Mouse (Mus musculus) hindbrain, embryonic 14.5 days (tissue): ENCODE results near the gene Mrvi1. TPM values are rescaled to one million over a fixed set of nuclear protein-coding genes. Genes with fewer than 3 reads are reported as not detected.

Experiments
- ATAC-seq: fragments of 200-750 bp; cut with Nextera tagmentation; 2 replicates; pipeline ENCODE4 v1.8.0; 2017; ENCODE audit warnings: moderate number of reproducible peaks, mild to moderate bottlenecking, moderate TSS enrichment, moderate library complexity; ENCODE audit not compliant: low FRiP score
- DNase-seq: peaks from one replicate; pipeline ENCODE4 v3.0.0-alpha.2; 2015; ENCODE audit warnings: low spot score
- H3K27ac ChIP-seq: fragments of 300-500 bp; sonication (generic); 2 replicates; pipeline ENCODE4 v1.5.1; 2014; ENCODE audit warnings: mild to moderate bottlenecking, moderate library complexity
- H3K27me3 ChIP-seq: fragments of 300-500 bp; sonication (generic); 2 replicates; pipeline ENCODE4 v1.6.1; 2014; ENCODE audit warnings: mild to moderate bottlenecking, low read length, mixed read lengths; ENCODE audit not compliant: control insufficient read depth, insufficient read depth
- H3K36me3 ChIP-seq: fragments of 300-500 bp; sonication (generic); replicated peaks from 2 replicates; pipeline ENCODE4 v1.6.1; 2014; ENCODE audit not compliant: control insufficient read depth, insufficient read depth
- H3K4me1 ChIP-seq: fragments of 300-500 bp; sonication (generic); replicated peaks from 2 replicates; pipeline ENCODE4 v1.6.1; 2014; ENCODE audit warnings: antibody characterized with exemption, low read length, mixed read lengths; ENCODE audit not compliant: control insufficient read depth, insufficient read depth
- H3K4me2 ChIP-seq: fragments of 300-500 bp; sonication (generic); replicated peaks from 2 replicates; pipeline ENCODE4 v1.6.1; 2014; ENCODE audit warnings: mild to moderate bottlenecking, moderate library complexity
- H3K4me3 ChIP-seq: fragments of 300-500 bp; sonication (generic); replicated peaks from 2 replicates; pipeline ENCODE4 v1.5.1; 2014; ENCODE audit warnings: mild to moderate bottlenecking, low read length
- H3K9ac ChIP-seq: fragments of 300-500 bp; sonication (generic); 2 replicates; pipeline ENCODE4 v1.6.1; 2014
- H3K9me3 ChIP-seq: fragments of 300-500 bp; sonication (generic); 2 replicates; pipeline ENCODE4 v1.6.1; 2016; ENCODE audit warnings: low read length; ENCODE audit not compliant: control insufficient read depth
- WGBS: fragments of 180-500 bp; shearing (Covaris S2); extraction: QIAGEN DNeasy Blood & Tissue Kit; methylation state at CpG from one replicate; pipeline ENCODE4 v1.1.7; 2014; 5-methylcytosine and 5-hydroxymethylcytosine counted together
- polyA plus RNA-seq: library from polyadenylated mRNA; unstranded; fragments of >200 nt; fragmentation: Nextera tagmentation; extraction: Ambion mirVana; gene quantifications from 2 replicates; pipeline ENCODE4 v1.2.1, GENCODE M21; 2014

Mrvi1 gene
- polyA plus RNA-seq, 1 experiment from 2014 or later, result 1.8 TPM

GRCm38 (mm10) chr7:110833024-110833423 lies 149.2 kb downstream of the Mrvi1 start:
- Histone ChIP-seq H3K9me3 (no peaks in the 10 kb centered on the region), H3K27me3 (no peaks in the 10 kb centered on the region), H3K4me2 (no peak overlapping the region), H3K4me3 (no peak overlapping the region), H3K9ac (no peak overlapping the region), H3K4me1 (no peaks in the 10 kb centered on the region), H3K27ac (no peak overlapping the region), H3K36me3 (peaks cover 33% of the 10 kb centered on the region)
- WGBS, result 94% methylated on average over 1 of the region's 1 CpGs
- ATAC-seq, result no peak
- no peak for DNase-seq

- H3K4me3 ChIP-seq, result no peak overlapping the region
- 89% methylated on average over 8 of the region's 8 CpGs for WGBS
- H3K27me3 ChIP-seq, result no peaks in the 10 kb centered on the region
- H3K27ac ChIP-seq, result no peak overlapping the region
- ATAC-seq (no peak), DNase-seq (no peak)
- H3K9ac ChIP-seq, result no peak overlapping the region
- no peaks in the 10 kb centered on the region for H3K4me1 ChIP-seq
- H3K36me3 ChIP-seq, result peaks cover 24% of the 10 kb centered on the region
- no peak overlapping the region for H3K4me2 ChIP-seq
- no peaks in the 10 kb centered on the region for H3K9me3 ChIP-seq
These were observed 158.0 kb downstream of the Mrvi1 start for GRCm38 (mm10) chr7:110823995-110824953.

GRCm38 (mm10) chr7:110823593-110823992 lies 158.7 kb downstream of the Mrvi1 start:
- Histone ChIP-seq H3K4me3 (no peak overlapping the region), H3K36me3 (peaks cover 24% of the 10 kb centered on the region), H3K27me3 (no peaks in the 10 kb centered on the region), H3K4me1 (no peaks in the 10 kb centered on the region), H3K27ac (no peak overlapping the region), H3K9me3 (no peaks in the 10 kb centered on the region), H3K9ac (no peak overlapping the region), H3K4me2 (no peak overlapping the region)
- ATAC-seq (no peak), DNase-seq (no peak)
- WGBS, result 80% methylated on average over 4 of the region's 4 CpGs

- no peak overlapping the region for H3K4me3 ChIP-seq
- 92% methylated on average over 8 of the region's 8 CpGs for WGBS
- H3K36me3 ChIP-seq, result peaks cover 24% of the 10 kb centered on the region
- no peaks in the 10 kb centered on the region for H3K27me3 ChIP-seq
- ATAC-seq, result no peak
- no peak overlapping the region for H3K4me2 ChIP-seq
- no peaks in the 10 kb centered on the region for H3K9me3 ChIP-seq
- no peaks in the 10 kb centered on the region for H3K4me1 ChIP-seq
- no peak overlapping the region for H3K27ac ChIP-seq
- no peak for DNase-seq
- H3K9ac ChIP-seq, result no peak overlapping the region
These were observed 159.2 kb downstream of the Mrvi1 start for GRCm38 (mm10) chr7:110823076-110823475.

GRCm38 (mm10) chr7:110822055-110822454 lies 160.2 kb downstream of the Mrvi1 start:
- H3K27ac ChIP-seq, result no peak overlapping the region

GRCm38 (mm10) chr7:110821653-110822052 lies 160.6 kb downstream of the Mrvi1 start:
- WGBS, result 52% methylated on average over 3 of the region's 3 CpGs
- peak; percentile 70 for DNase-seq

More at GRCm38 (mm10) chr7:110822055-110822454, 160.2 kb downstream of the Mrvi1 start:
- Histone ChIP-seq H3K27me3 (no peaks in the 10 kb centered on the region), H3K36me3 (peaks cover 24% of the 10 kb centered on the region), H3K4me1 (no peaks in the 10 kb centered on the region), H3K4me3 (no peak overlapping the region), H3K9me3 (no peaks in the 10 kb centered on the region), H3K4me2 (no peak overlapping the region), H3K9ac (no peak overlapping the region)
- DNase-seq (no peak), ATAC-seq (no peak)
- 67% methylated on average over 4 of the region's 4 CpGs for WGBS

GRCm38 (mm10) chr7:110821068-110821467 lies 161.2 kb downstream of the Mrvi1 start:
- Histone ChIP-seq H3K4me1 (no peaks in the 10 kb centered on the region), H3K9me3 (no peaks in the 10 kb centered on the region), H3K27me3 (no peaks in the 10 kb centered on the region), H3K4me3 (no peak overlapping the region), H3K9ac (no peak overlapping the region), H3K4me2 (no peak overlapping the region), H3K36me3 (peaks cover 24% of the 10 kb centered on the region), H3K27ac (peak overlapping the region; percentile 51)
- no peak for DNase-seq
- 25% methylated on average over 5 of the region's 5 CpGs for WGBS
- ATAC-seq, result no peak

More at GRCm38 (mm10) chr7:110821653-110822052, 160.6 kb downstream of the Mrvi1 start:
- H3K4me3 ChIP-seq, result no peak overlapping the region
- H3K36me3 ChIP-seq, result peaks cover 24% of the 10 kb centered on the region
- H3K9me3 ChIP-seq, result no peaks in the 10 kb centered on the region
- no peaks in the 10 kb centered on the region for H3K4me1 ChIP-seq
- no peaks in the 10 kb centered on the region for H3K27me3 ChIP-seq
- ATAC-seq, result no peak
- no peak overlapping the region for H3K4me2 ChIP-seq
- H3K9ac ChIP-seq, result no peak overlapping the region
- H3K27ac ChIP-seq, result peak overlapping the region; percentile 51

GRCm38 (mm10) chr7:110818787-110819350 lies 163.4 kb downstream of the Mrvi1 start:
- Histone ChIP-seq H3K27me3 (no peaks in the 10 kb centered on the region), H3K9ac (no peak overlapping the region), H3K4me3 (no peak overlapping the region), H3K27ac (no peak overlapping the region), H3K4me1 (no peaks in the 10 kb centered on the region), H3K4me2 (no peak overlapping the region), H3K9me3 (no peaks in the 10 kb centered on the region), H3K36me3 (peaks cover 15% of the 10 kb centered on the region)
- ATAC-seq (no peak), DNase-seq (no peak)
- 93% methylated on average over 11 of the region's 11 CpGs for WGBS
